Mouse (Mus musculus) embryo, embryonic 10.5 days (tissue): Measurements from ENCODE around the gene Zfp423.

Experiments used
- DNase-seq: peaks from one replicate; pipeline ENCODE4 v3.0.0-alpha.2; 2015; ENCODE audit warnings: low spot score

Gene Zfp423

GRCm38 (mm10) chr8:87959320-87959920 is at the start of gene Zfp423:
Gene Zfp423 (minus strand): TSS chr8:87959595.
- peak; percentile 84 for DNase-seq

GRCm38 (mm10) chr8:88006811-88007210 is 47.4 kb upstream of the Zfp423 start:
- no peak for DNase-seq

- no peak for DNase-seq
These were observed 25.4 kb upstream of the Zfp423 start for GRCm38 (mm10) chr8:87984778-87985177.

- no peak for DNase-seq
These were observed 24.6 kb upstream of the Zfp423 start for GRCm38 (mm10) chr8:87984032-87984431.

- no peak for DNase-seq
These were observed 23.5 kb upstream of the Zfp423 start for GRCm38 (mm10) chr8:87982936-87983335.

GRCm38 (mm10) chr8:87975466-87975809 is 16.0 kb upstream of the Zfp423 start:
- peak; percentile 73 for DNase-seq

GRCm38 (mm10) chr8:87974759-87975465 is 15.5 kb upstream of the Zfp423 start:
- no peak for DNase-seq

DNA sequence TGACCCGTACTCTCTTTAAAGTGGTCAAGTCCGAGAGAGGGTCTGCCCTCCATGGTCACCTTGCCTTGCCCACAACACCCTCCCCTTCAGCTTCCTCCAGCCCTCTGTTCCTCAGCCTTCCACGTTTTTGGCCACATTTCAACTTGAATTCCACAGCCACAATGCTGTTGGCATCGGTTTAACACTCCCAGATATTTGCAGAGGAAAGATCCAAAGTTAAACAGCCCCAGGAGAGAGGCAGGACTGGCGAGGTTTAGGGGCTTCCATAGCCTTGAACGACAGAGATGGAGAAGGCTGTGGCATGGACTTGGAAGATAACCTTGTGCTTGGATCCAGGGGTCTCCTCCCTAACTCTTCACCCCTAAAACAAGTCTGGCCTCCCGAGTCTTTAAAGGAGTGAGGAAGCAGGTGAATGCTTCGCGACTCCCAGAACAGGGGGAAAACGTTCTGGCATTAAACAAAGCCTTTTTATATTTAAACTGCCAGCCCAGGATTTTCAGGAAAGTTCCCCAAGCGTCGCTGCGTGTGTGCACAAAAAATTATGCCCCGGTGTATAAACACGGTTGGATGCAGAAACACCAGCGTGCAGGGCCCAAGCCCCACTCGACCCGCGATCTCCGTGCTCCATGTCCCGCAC is 14.8 kb upstream of the Zfp423 start:
- no peak for DNase-seq

- no peak for DNase-seq
These were observed 8.6 kb upstream of the Zfp423 start for GRCm38 (mm10) chr8:87967866-87968620.

DNA sequence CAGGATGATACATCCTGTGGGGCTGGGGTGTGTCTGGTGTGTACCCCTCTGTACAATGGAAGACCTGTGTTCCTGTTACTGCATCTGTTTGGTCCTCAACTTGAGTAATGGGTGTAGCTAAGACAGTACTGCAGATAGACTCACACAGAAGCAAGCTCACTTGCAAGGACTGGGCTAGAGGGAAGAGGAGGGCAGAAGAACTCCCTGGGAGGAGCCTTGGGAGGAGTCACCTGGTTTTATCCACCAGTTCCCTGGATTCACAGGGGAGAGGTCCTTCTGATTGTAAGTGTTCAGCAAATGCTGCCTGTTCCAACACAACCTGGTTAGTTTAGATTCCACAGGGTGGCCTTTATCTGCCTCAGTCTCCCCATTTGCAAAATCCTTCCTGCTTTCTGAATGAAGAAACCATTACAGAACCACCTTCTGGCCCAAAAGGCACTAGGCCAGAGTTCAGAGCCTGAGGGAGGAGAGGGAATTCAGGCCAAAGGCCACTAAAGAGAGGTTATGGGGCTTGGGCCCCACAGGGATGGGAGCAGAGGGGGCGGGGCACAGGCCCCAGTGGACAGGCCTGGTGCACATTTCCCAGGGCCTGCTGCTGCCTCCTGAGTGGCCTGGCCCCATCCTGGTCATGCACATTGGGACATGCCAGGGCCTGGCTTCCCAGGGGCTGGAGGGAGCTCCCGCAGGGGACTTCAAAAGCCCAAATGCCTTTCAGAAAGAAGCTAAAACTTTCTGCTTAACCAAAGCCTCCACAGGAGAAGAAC is 7.8 kb upstream of the Zfp423 start:
- DNase-seq, result peak; percentile 42

DNA sequence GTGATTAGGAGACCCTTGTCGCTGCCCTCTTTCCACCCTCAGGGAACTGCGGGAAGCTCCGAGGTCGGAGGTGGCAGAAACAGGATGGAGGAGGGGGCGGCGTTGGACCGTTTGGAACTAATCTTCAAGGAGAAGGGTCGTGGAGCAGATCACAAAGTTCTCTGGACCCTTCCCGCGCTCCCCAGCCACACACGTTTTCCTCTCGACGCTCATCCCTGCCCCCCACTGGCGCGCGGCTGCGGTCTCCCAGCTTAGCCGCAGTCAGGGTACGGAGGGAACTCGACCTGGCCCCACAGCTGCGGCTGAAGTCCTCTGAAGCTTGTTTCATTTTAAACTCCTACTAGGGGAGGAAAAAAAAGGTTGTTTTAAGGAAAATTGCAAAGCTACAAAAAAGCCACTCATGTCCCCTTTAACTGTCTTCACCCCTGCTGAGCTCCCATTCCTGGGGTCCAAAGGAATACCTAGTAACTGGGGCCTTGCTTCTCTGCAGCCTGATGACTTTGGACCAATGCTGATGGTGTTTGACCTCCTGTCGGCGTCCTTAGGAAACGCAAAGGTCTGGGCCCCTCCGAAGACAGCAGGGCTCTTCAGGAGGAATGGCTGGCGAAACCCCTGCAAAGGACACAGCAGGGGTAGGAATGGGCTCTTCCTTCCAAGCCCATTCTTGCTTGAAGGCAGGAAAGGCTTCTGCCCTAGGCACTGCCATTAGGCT is 3.3 kb upstream of the Zfp423 start:
- DNase-seq, result peak; percentile 64

DNA sequence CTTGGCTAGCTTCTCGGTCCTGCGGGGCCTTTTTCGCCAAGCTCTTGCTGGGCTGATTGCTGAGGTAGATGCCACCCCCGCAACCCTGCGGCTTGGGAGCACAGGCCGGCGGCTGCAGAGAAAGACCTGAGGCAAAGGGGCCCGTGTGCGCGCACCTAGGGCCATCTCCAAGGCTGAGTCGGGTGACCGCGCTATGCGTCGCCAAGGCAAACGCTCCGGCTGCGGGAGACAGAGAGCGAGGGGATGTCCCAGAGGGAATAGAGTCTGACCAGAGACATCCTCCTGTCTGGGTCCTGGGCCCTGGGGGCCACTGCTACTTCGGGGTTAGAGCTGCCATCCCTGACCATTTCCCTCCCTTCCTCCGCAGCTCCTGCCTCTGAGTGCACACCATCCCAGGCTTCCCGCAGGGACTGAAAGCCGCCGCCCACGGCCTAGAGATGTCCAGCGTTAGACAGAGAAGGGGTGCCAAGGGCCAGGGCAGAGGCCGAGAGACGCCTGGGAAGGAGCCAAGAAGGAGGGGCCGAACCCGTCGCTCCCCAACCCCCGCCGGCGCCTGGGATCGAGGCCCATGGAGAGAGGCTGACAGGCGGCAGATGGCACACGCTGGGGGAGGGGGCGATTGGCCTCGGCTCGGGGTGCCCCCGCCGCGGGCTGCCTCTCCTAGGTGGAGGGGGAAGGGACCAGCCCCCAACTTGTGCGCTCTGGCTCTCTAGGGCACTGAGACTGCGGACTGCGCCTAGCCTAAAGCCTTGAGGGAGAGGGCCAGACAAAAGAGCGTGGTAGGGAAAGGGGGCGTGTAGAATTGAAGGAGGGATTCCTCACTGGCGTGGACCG is 2.5 kb upstream of the Zfp423 start:
- peak; percentile 58 for DNase-seq

DNA sequence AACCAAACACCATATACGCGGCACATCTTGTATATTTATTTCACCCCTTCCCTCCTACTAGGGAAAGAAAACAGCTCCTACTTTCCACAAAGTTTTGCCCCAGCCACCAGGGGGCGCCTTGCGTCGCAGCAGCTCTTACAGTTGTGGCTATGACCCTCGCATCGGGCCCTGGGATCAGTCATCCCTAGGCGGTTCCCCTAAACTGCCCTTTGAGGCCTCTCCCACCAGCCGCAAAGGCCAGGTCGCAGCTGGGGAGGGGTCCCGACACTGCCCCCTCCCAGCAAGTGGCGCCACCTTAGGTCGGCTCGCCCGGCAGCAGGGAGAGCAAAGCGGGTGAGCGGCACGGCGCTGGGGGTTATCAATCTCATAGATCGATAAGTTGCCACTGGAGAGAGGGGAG is 1.7 kb upstream of the Zfp423 start:
- DNase-seq, result peak; percentile 78

- peak; percentile 85 for DNase-seq
These were observed 810 bp upstream of the Zfp423 start for GRCm38 (mm10) chr8:87960061-87960749.

GRCm38 (mm10) chr8:87958451-87959319 is 710 bp downstream of the Zfp423 start:
- DNase-seq, result peak; percentile 69

- DNase-seq, result peak; percentile 76
These were observed 1.4 kb downstream of the Zfp423 start for GRCm38 (mm10) chr8:87957871-87958450.

DNA sequence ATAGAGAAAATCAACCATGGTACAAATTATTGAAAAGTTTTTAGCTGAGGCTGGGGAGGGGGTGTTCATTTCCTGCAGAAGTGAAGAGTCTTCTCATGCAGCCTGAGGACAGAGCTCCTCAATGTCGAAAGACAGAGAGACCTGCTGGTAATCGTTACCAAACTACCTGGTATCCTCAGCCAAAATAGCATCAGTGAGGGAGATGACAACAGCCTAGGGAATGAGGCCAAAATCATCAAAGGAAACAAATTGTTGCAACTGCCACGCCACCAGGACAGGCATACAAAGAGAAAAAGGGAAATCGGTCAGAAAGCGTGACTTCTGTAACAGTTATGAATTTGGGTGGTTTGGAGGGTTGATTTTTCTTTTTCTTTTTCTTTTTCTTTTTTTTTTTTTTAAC is 3.4 kb downstream of the Zfp423 start:
- no peak for DNase-seq

DNA sequence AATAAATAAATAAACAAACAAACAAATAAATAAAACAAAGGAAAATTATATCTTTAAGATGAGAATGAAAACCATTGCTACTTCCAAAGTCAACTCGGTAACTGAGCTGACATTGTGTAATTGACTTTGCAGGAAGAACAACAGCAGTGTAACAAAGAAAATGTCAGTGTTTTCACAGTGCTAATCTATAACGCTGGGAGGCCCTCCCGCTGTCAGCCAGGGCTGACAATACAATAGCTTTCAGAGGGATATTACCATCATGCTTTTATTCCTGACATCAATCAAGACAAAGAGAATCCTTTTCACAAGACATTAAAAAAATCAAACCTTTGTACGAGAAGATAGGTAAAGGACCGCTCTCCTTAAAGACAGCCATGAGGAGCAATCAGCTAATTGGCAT is 5.9 kb downstream of the Zfp423 start:
- no peak for DNase-seq
